Mouse (Mus musculus): ENCODE data around the gene Olfr320. TPM values are rescaled to one million over a fixed set of nuclear protein-coding genes. Genes with fewer than 3 reads are reported as not detected.
"Not testable (repeated sequence)": the region's sequence is repeated elsewhere in the genome, so short reads cannot be mapped to it uniquely, and the experiment has no call there.

Olfr320 gene
- polyA plus RNA-seq, 1 experiment from 2014 or later, result not detected

DNA sequence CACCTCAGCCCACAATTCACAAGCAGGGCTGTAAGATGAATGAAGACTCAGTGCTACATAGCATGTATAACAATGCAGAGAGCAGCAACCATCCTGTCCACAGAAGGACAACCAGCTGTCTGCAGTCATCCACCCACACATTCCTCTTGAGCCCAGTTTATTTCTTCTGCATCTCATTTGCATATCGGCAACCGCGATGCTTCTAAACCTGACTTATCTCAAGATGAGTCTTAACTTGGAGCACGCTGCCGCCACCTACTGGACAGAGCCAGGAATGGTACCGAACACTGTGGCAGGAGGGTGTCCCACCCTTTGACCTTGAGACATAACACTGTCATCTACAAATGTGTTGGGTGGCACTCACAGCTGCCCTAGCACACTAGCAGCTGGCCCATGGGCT lies 37.5 kb upstream of the Olfr320 start:
- 35% methylated on average over 6 of the region's 6 CpGs for WGBS
- no peak overlapping the region for H3K4me3 ChIP-seq (ENCODE audit: low read depth, low read length)
- no peak overlapping the region for H3K27ac ChIP-seq (replicated peaks; ENCODE audit: low read depth, low read length)
- no peak for ATAC-seq (replicated peaks; ENCODE audit: insufficient number of reproducible peaks, low FRiP score, low TSS enrichment, low read depth)
- H3K4me1 ChIP-seq (ENCODE audit: control insufficient read depth, insufficient read depth, low read length), result no peaks in the 10 kb centered on the region
- H3K27me3 ChIP-seq (ENCODE audit: control insufficient read depth, insufficient read depth, low read length), result no peaks in the 10 kb centered on the region; the same call in 1 of the 2 replicates
- DNase-seq (ENCODE audit: low spot score), result peak; percentile 58
- H3K36me3 ChIP-seq (replicated peaks; ENCODE audit: control insufficient read depth, insufficient read depth, low read depth, low read length), result no peaks in the 10 kb centered on the region
- no peaks in the 10 kb centered on the region for H3K9me3 ChIP-seq (replicated peaks; ENCODE audit: control insufficient read depth, low read length)
- H3K9ac ChIP-seq (replicated peaks; ENCODE audit: low read length), result no peak overlapping the region
- no peak overlapping the region for H3K4me2 ChIP-seq (ENCODE audit: low read depth, low read length)

DNA sequence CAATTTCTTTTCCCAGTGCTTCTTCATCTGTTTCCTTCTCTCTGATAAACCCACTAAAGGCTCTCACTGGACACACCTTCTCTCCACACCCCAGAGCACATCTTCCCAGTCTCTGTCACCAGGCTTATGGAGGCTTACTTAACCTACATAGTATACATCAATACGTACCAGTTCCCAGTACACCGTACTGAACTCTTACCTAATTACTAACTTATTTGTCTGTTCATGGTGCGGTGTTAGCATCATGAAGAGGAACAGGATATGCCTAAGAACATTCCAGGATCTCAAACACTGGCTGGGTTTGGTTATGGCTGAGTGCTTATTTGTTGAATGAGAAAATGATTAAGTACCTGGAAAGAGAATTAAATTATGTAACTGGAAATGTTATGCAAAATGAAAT lies 25.7 kb upstream of the Olfr320 start:
- Histone ChIP-seq H3K9ac (replicated peaks; ENCODE audit: low read length) (no peak overlapping the region), H3K4me2 (ENCODE audit: low read depth, low read length) (no peak overlapping the region), H3K4me1 (ENCODE audit: control insufficient read depth, insufficient read depth, low read length) (no peaks in the 10 kb centered on the region), H3K36me3 (replicated peaks; ENCODE audit: control insufficient read depth, insufficient read depth, low read depth, low read length) (no peaks in the 10 kb centered on the region), H3K4me3 (ENCODE audit: low read depth, low read length) (no peak overlapping the region), H3K27me3 (ENCODE audit: control insufficient read depth, insufficient read depth, low read length) (no peaks in the 10 kb centered on the region), H3K9me3 (replicated peaks; ENCODE audit: control insufficient read depth, low read length) (no peaks in the 10 kb centered on the region), H3K27ac (replicated peaks; ENCODE audit: low read depth, low read length) (no peak overlapping the region)
- 88% methylated on average over 3 of the region's 3 CpGs for WGBS
- DNase-seq (ENCODE audit: low spot score) (no peak), ATAC-seq (replicated peaks; ENCODE audit: insufficient number of reproducible peaks, low FRiP score, low TSS enrichment, low read depth) (no peak)

DNA sequence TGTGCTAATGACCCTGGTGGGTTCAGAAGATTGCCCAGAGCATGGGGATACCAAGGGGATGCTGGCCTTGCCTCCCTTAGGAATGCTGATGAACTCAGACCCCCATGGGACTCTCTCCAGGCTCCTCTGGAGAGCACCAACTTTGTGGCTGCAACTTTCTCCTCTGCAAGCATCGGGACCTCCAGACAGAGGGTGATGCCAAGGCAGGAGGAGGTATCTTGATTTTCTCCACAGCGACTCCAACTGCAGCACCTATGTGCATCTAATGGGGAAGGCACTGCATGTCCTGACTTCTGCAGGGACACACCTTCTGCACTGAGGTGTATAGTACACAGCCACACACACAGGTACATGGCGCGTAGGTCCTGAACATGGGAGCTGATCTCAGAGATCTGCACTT lies 22.3 kb upstream of the Olfr320 start, which contains the start of gene Olfr322:
Gene Olfr322 (plus strand): TSS at position 187 of the 400 bp plus-strand sequence.
- Histone ChIP-seq H3K4me1 (ENCODE audit: control insufficient read depth, insufficient read depth, low read length) (no peaks in the 10 kb centered on the region), H3K4me3 (ENCODE audit: low read depth, low read length) (no peak within 1 kb of the TSS), H3K4me2 (ENCODE audit: low read depth, low read length) (no peak within 1 kb of the TSS), H3K9ac (replicated peaks; ENCODE audit: low read length) (no peak within 1 kb of the TSS), H3K9me3 (replicated peaks; ENCODE audit: control insufficient read depth, low read length) (no peaks in the 10 kb centered on the region), H3K27me3 (ENCODE audit: control insufficient read depth, insufficient read depth, low read length) (no peaks in the 10 kb centered on the region), H3K36me3 (replicated peaks; ENCODE audit: control insufficient read depth, insufficient read depth, low read depth, low read length) (no peaks in the 10 kb centered on the region), H3K27ac (replicated peaks; ENCODE audit: low read depth, low read length) (no peak within 1 kb of the TSS)
- WGBS, result 85% methylated on average over 4 of the region's 4 CpGs
- no peak for ATAC-seq (replicated peaks; ENCODE audit: insufficient number of reproducible peaks, low FRiP score, low TSS enrichment, low read depth)
- DNase-seq (ENCODE audit: low spot score), result no peak

DNA sequence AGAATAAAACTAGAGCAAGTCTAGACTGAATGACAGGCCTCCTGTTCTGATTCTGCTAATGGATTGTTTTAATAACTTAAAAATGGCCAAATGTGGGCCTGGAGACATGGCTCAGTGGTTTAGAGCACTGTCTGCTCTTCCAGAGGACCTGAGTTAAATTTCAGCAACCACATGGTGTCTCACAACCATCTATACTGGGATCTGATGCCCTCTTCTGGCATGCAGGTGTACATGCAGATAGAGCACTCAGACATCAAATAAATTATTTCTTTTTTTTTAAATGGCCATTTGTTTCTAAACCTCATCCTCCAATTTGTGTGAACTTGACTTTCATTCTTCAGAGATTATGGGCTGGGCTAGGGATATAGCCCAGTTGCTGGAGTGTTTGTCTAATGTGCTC lies 11.6 kb upstream of the Olfr320 start:
- Histone ChIP-seq H3K36me3 (replicated peaks; ENCODE audit: control insufficient read depth, insufficient read depth, low read depth, low read length) (no peaks in the 10 kb centered on the region), H3K4me1 (ENCODE audit: control insufficient read depth, insufficient read depth, low read length) (no peaks in the 10 kb centered on the region), H3K27ac (replicated peaks; ENCODE audit: low read depth, low read length) (no peak overlapping the region), H3K4me2 (ENCODE audit: low read depth, low read length) (no peak overlapping the region), H3K9ac (replicated peaks; ENCODE audit: low read length) (no peak overlapping the region), H3K9me3 (replicated peaks; ENCODE audit: control insufficient read depth, low read length) (no peaks in the 10 kb centered on the region), H3K27me3 (ENCODE audit: control insufficient read depth, insufficient read depth, low read length) (no peaks in the 10 kb centered on the region), H3K4me3 (ENCODE audit: low read depth, low read length) (no peak overlapping the region)
- DNase-seq (ENCODE audit: low spot score) (no peak), ATAC-seq (replicated peaks; ENCODE audit: insufficient number of reproducible peaks, low FRiP score, low TSS enrichment, low read depth) (no peak)

DNA sequence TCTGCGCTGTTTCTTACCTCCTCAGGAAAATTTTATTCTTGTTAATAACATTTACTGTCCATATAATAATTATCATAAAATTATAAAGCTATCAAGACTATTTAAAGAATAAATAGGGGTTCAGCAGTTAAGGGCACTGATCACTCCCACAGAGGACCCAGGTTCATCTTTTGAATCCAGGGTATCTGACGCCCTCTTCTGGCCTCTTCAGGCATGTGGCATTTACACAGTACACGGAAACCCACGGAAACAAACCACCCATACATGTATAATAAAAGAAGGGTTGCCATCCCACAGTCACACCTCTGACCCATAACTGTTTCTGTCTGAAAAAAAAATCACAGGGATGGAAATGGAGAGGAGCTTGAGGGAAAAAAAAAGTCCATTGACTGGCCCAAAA lies 9.1 kb upstream of the Olfr320 start:
- Histone ChIP-seq H3K9me3 (replicated peaks; ENCODE audit: control insufficient read depth, low read length) (no peaks in the 10 kb centered on the region), H3K27me3 (ENCODE audit: control insufficient read depth, insufficient read depth, low read length) (no peaks in the 10 kb centered on the region), H3K4me1 (ENCODE audit: control insufficient read depth, insufficient read depth, low read length) (no peaks in the 10 kb centered on the region), H3K4me3 (ENCODE audit: low read depth, low read length) (no peak overlapping the region), H3K4me2 (ENCODE audit: low read depth, low read length) (no peak overlapping the region), H3K9ac (replicated peaks; ENCODE audit: low read length) (no peak overlapping the region), H3K27ac (replicated peaks; ENCODE audit: low read depth, low read length) (no peak overlapping the region), H3K36me3 (replicated peaks; ENCODE audit: control insufficient read depth, insufficient read depth, low read depth, low read length) (no peaks in the 10 kb centered on the region)
- 61% methylated on average over 4 of the region's 4 CpGs for WGBS
- ATAC-seq (replicated peaks; ENCODE audit: insufficient number of reproducible peaks, low FRiP score, low TSS enrichment, low read depth) (no peak), DNase-seq (ENCODE audit: low spot score) (no peak)

DNA sequence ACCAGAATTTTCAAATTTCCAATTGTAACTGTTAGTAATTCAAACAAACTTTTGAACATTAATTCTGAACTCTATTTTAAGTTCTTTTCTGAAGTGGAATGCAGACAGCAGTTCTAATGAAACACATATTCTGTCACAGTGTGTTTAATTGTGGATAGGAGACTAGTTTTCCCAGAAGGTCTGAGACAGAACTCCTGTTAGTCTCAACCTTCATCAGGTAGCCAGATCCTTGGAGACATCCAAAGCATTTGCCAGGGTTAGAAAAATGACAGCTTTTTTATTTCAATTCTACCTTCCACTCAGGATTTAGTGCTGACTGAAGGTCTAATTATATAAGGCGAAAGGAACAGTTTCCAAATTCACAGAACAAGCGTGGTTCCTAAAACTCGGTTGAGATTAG lies 18.0 kb downstream of the Olfr320 start, which contains the start of gene Olfr319:
Gene Olfr319 (plus strand): TSS at position 301 of the 400 bp plus-strand sequence.
- Histone ChIP-seq H3K4me3 (ENCODE audit: low read depth, low read length) (no peak within 1 kb of the TSS), H3K9me3 (replicated peaks; ENCODE audit: control insufficient read depth, low read length) (no peaks in the 10 kb centered on the region), H3K36me3 (replicated peaks; ENCODE audit: control insufficient read depth, insufficient read depth, low read depth, low read length) (no peaks in the 10 kb centered on the region), H3K4me2 (ENCODE audit: low read depth, low read length) (no peak within 1 kb of the TSS), H3K27ac (replicated peaks; ENCODE audit: low read depth, low read length) (no peak within 1 kb of the TSS), H3K4me1 (ENCODE audit: control insufficient read depth, insufficient read depth, low read length) (no peaks in the 10 kb centered on the region), H3K9ac (replicated peaks; ENCODE audit: low read length) (no peak within 1 kb of the TSS), H3K27me3 (ENCODE audit: control insufficient read depth, insufficient read depth, low read length) (no peaks in the 10 kb centered on the region)
- DNase-seq (ENCODE audit: low spot score) (no peak), ATAC-seq (replicated peaks; ENCODE audit: insufficient number of reproducible peaks, low FRiP score, low TSS enrichment, low read depth) (no peak)
- 83% methylated on average over 3 of the region's 3 CpGs for WGBS

DNA sequence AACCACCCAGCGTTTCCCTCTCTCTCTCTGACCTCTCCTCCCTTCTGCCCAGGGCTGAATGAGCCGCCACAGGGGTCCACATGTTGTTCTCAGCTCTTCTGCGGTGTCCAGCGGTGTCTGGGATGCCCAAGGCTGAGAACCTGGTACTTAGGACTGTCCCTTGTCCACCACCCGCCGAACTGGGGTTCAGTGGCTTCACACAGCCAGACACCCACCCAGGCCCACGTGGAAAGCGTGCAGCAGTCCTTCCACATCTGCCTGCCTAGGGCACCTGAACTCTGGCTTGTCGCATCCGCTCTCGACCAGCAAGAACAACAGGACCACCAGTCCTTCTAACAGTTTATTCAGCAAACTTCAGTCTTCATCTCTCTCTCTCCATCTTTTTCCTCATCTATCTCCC lies 28.2 kb downstream of the Olfr320 start:
- no peak overlapping the region for H3K27ac ChIP-seq (replicated peaks; ENCODE audit: low read depth, low read length)

DNA sequence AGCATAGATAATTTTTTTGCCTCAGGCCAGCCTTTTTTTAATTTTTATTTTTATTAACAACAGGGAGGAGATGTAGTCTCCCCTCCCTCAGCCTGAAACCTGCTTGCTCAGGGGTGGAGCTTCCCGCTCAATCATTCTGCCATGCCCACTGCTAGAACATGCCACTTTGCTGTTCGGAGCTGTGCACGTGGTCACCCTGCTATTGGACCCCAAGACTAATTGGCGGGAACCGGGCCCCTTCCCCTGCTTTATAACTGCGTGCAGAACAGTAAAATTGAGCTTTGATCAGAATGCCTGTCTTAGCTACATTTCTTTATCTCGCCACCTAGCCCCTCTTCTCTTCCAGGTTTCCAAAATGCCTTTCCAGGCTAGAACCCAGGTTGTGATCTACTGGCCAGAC lies 36.8 kb downstream of the Olfr320 start:
- not testable (repeated sequence) for H3K4me2 ChIP-seq (ENCODE audit: low read depth, low read length); H3K4me1 ChIP-seq (ENCODE audit: control insufficient read depth, insufficient read depth, low read length); ATAC-seq (replicated peaks; ENCODE audit: insufficient number of reproducible peaks, low FRiP score, low TSS enrichment, low read depth); H3K27ac ChIP-seq (replicated peaks; ENCODE audit: low read depth, low read length); H3K27me3 ChIP-seq (ENCODE audit: control insufficient read depth, insufficient read depth, low read length); H3K9me3 ChIP-seq (replicated peaks; ENCODE audit: control insufficient read depth, low read length); DNase-seq (ENCODE audit: low spot score); H3K36me3 ChIP-seq (replicated peaks; ENCODE audit: control insufficient read depth, insufficient read depth, low read depth, low read length); H3K4me3 ChIP-seq (ENCODE audit: low read depth, low read length); H3K9ac ChIP-seq (replicated peaks; ENCODE audit: low read length)
- 90% methylated on average over 6 of the region's 7 CpGs for WGBS

More for the DNA sequence above, 28.2 kb downstream of the Olfr320 start:
- Histone ChIP-seq H3K9me3 (replicated peaks; ENCODE audit: control insufficient read depth, low read length) (no peaks in the 10 kb centered on the region), H3K9ac (replicated peaks; ENCODE audit: low read length) (no peak overlapping the region), H3K27me3 (ENCODE audit: control insufficient read depth, insufficient read depth, low read length) (no peaks in the 10 kb centered on the region), H3K36me3 (replicated peaks; ENCODE audit: control insufficient read depth, insufficient read depth, low read depth, low read length) (no peaks in the 10 kb centered on the region), H3K4me1 (ENCODE audit: control insufficient read depth, insufficient read depth, low read length) (no peaks in the 10 kb centered on the region), H3K4me2 (ENCODE audit: low read depth, low read length) (no peak overlapping the region), H3K4me3 (ENCODE audit: low read depth, low read length) (no peak overlapping the region)
- ATAC-seq (replicated peaks; ENCODE audit: insufficient number of reproducible peaks, low FRiP score, low TSS enrichment, low read depth) (no peak), DNase-seq (ENCODE audit: low spot score) (no peak)
- 80% methylated on average over 11 of the region's 11 CpGs for WGBS
